Mouse (Mus musculus) ZHBTc4 (cell line): ENCODE measurements at regions not wholly inside any gene's neighbourhood (a gene's known extent, or its start where the extent isn't known, plus 50 kb on each side); places are given as distances from the start of the nearest gene placed in this dataset.

ENCODE experiments used
- DNase-seq: peaks from one replicate; pipeline ENCODE4 v3.0.0-alpha.2; 2011; ENCODE audit warnings: low read depth, low spot score

GRCm38 (mm10) chr3:13336152-13336551 lies 1144.3 kb upstream of the Slc7a12 start:
- DNase-seq: peak; percentile 15

GRCm38 (mm10) chr3:13386148-13386547 lies 1094.3 kb upstream of the Slc7a12 start:
- no peak for DNase-seq
